Mouse (Mus musculus) T-helper 17 cell (primary cell): ENCODE data around the gene Psen1.

Source experiments
- in situ Hi-C, 2 experiments: fragments of 300-600 bp; cut with MboI, MseI; formaldehyde crosslinking; loops; 1 replicate in 1 of 2; 2 replicates in 1 of 2; pipeline ENCODE4 v1.15.1; 2025; ENCODE audit warnings: high pct_unique_total_duplicates in 2 of 2

Psen1 gene

DNA sequence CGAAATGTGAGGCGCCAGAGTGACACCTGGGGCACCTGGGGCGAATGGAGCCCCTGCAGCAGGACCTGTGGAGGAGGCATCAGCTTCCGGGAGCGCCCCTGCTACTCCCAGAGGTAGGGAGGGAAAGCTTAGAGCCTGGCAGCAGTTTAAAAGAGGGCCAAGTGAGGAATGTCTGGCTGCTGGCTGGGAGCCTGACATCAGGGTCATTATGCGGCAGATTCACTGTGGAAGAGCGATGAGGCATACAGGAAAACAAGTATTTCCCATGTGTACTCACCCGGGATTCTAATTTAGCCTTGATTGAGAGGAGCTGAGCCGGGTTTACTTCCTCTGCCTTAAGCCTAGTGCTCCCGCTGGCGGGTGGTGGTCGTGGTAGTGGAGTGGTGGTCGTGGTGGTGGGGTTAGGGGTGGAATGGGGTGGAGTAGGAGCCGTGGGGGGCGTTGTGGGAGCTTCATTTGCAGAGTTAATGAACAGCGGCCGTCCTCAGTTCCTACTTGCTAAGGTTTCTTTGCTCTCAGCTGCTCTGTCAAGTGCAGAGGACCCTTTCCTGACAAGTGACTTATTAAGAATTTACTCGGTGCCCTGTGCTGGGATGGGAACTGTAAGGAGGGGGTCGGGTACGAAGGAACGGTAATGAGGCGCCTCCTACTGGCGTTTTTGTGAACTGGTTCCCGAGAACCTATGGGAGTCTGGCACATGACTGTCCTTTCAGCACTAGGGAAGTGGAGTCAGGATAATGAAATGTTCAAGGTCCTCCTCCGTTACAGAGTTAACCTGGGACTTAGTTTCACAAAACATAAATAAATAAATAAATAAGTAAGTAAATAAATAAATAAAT lies 82.7 kb downstream of the Psen1 start:
- in situ Hi-C loops: loop anchor here in 1 of 2 experiments (25.0 kb wide), 1 partner anchor 658 kb away; no protein-coding TSS in a partner anchor

DNA sequence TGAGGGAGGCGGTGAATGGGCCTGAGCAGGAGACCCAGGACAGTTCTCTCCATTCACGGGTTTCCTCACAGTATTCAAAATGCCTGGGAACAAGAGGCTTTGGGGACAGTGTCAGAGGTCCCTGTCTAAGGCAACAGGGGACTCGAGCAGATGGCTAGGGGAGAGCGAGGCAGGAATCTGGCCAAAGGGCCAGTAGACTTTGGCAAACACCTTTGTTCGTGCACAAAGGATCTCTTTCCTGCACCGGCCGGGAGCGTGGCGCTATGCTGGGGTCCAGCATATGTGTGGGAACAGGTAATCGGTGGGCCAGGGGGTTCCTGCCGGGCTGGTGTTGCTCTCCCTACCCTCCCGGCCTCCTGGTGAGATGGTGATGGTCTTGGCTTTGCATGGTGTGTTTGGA lies 87.7 kb downstream of the Psen1 start:
- in situ Hi-C loops: loop anchor here in 1 of 2 experiments (25.0 kb wide), 1 partner anchor 663 kb away; no protein-coding TSS in a partner anchor

DNA sequence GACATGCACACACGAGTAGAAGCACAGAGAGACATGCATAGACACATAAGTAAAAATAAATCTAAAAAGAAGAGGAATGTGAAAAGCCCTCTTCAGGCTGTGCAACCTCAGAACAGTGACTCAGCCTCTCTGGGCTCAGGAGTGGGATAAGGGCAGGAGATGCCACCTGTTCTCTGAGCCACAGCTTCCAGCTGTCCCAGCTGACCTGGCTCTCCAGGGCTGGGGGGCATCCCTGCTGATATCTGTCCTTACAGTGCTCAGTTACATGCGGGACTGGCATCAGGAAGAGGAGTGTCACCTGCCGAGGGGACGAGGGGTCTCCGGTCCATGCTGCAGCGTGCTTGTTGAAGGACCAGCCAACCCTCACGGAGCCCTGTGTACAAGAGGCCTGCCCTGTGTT lies 88.8 kb downstream of the Psen1 start:
- in situ Hi-C loops: loop anchor here in 1 of 2 experiments (25.0 kb wide), 1 partner anchor 664 kb away; no protein-coding TSS in a partner anchor

DNA sequence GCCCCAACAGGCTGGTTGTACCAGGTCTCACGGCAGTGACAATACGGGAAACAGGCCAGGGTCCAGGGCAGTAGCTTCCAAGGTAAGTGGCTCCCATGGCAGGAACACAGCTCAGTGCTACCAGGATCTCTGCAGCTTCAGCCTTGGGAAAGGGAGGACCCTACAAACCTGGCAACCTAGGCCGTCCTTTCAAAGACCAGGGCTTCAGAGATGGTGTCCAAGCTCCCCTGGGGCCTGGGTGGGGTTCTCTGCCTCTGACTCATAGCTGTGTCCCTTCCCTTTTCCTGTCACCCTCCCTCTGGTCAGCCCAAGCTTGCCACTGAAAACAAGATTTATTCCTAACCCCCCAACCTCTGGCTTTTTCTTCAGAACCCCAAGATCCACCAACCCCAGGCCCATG lies 92.2 kb downstream of the Psen1 start:
- in situ Hi-C loops: loop anchor here in 1 of 2 experiments (25.0 kb wide), 1 partner anchor 668 kb away; no protein-coding TSS in a partner anchor

DNA sequence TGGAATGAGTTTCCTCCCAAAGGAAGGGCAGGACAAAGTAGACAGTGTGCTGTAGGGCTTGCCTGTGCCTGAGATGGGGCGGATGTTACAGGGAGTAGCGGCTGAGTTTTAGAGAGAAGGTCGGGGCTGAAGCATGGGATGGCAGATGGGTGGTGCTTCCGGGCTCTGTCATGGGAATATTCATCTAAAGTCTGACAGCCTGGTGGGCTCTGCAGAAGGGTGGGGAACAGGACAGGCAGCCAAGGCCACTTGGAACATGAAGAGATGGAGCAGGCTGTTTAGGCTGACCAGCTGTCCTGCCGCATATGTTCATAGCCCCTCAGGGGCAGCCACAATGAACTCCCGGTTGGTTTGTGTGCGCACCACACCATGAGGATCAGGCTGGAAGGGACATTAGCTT lies 93.3 kb downstream of the Psen1 start:
- in situ Hi-C loops: loop anchor here in 1 of 2 experiments (25.0 kb wide), 1 partner anchor 669 kb away; no protein-coding TSS in a partner anchor

DNA sequence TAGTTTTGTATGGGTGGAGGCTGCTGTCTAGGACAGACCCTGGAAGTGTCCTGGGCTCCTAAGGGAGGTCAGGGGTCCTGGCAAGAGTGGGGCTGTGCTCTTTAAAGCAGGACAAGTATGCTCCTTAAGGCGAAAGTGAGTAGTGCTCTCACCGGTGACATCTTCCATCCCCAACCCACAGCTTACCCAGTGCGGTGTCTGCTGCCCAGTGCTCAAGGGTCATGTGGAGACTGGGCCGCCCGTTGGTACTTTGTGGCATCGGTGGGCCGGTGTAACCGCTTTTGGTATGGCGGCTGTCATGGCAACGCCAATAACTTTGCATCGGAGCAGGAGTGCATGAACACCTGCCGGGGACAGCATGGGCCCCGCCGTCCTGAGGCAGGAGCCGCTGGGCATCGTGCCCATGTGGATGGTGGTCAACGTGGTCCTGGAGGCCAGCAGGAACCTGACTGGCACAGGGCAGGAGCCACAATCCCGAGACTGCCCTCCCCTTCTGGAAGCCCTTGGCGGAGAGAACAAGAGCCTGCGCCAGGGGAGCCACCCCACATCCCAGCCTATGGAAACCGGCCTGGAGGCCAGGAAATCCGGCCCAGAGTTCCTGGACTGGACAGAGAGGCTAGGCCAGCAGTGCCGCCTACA lies 93.8 kb downstream of the Psen1 start:
- in situ Hi-C loops: loop anchor here in 1 of 2 experiments (25.0 kb wide), 1 partner anchor 669 kb away; no protein-coding TSS in a partner anchor

DNA sequence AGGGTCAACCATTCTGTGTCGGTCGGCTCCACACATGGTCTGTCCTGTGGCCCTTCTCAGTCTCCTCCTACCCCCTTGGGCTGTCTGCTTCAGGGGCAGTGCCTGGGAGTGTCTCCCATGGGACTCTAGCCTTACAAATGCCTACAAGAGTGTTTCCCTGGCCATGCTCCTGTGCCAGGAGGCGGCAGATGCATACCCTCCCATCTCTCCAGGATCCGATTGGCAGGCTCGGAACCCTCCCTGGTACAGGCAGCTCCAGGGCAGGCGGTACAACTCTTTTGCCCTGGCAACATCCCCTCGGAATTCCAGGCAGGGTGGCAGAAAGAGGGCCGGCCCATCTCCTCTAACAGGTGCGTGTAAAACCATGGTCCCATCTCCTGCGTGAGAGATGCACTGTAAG lies 94.7 kb downstream of the Psen1 start:
- in situ Hi-C loops: loop anchor here in 1 of 2 experiments (25.0 kb wide), 1 partner anchor 670 kb away; no protein-coding TSS in a partner anchor
